Mouse (Mus musculus) 3134 (cell line): ENCODE measurements around the gene Lrpprc.
A peak's percentile ranks its signal among the peaks of the same experiment; 100 is the strongest.

Source experiments
- DNase-seq: peaks from one replicate; pipeline ENCODE4 v3.0.0-alpha.2; 2011; ENCODE audit warnings: low spot score; ENCODE audit not compliant: insufficient read length; ENCODE audit errors: extremely low read depth

The Lrpprc gene

DNA sequence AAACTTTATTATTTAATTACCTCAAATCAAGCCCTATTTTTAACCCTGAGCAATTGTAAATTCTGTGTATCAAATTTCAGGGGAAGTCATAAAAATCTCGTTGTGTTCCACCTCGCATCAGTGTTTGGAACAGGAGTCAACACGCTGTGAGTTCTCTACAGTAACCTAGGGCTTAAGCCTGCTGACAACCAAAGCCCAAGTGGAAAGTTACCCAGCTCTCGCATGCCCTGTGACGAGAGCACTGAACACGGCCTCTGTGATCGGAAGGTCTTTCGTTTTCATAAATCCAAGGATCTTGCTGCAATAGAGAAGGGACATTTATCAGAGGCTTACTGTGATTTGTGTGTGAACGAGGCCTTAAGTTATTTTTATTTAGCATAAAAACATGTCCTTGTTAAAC, 18.7 kb downstream of the Lrpprc start:
- DNase-seq: no peak

DNA sequence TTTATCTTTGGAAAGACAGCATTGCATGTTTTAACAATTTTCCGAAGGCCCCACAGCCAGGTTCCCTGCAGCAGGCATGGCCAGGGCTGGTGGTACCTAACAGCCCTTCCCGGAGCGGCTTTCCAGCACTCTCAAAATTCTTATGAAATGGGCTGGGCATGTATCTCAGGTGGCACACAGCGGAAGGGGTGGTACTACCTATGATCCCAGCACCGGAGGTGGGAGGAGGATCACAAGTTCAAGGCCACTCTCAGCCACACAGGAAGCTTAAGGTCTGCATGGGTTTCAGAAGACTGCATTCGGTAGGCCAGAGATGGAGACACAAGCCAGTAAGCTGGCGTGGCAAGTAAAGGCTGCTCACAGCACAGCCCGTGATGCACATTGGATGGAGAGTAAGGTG, 31.6 kb downstream of the Lrpprc start:
- no peak for DNase-seq

- no peak for DNase-seq
These were observed 32.2 kb downstream of the Lrpprc start for GRCm38 (mm10) chr17:84758374-84758773.

DNA sequence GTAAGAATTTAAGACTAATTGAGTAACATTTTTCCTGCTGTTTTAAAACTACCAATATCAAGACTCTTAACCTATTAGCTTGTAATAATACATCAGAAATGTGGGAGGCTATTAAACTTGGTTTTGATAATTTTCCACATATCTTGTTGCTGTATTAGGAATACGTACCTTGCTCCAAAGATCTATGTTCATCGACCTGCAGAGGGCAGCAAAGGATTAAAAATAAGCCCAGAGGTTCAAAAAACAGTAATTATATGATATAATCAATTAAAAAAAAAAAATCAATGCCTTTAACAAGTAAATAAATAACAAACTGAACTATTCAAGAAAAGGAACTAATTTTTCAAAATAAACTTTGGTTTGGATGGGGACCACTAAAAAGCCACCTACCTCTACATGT, 34.5 kb downstream of the Lrpprc start:
- no peak for DNase-seq

GRCm38 (mm10) chr17:84753489-84753888, 37.1 kb downstream of the Lrpprc start:
- DNase-seq: no peak

DNA sequence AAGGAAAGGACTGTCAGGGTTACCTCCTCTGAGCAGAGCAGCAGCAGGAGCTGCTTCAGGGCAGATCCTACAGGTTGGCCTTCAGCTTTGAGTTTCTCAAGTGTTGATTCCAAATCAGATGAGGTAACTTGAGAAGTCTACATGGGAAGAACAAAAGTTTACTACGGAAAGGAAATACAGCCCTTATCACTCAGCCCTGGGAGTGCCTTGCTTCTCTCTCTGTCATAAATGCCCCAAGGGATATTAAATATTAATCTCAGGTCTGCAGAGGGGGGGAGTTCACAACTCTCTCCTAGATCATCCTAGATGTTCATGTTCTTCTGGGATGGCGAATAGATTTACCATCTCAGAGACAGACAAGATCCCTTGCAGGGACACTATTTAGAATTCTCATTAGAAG, 38.3 kb downstream of the Lrpprc start:
- no peak for DNase-seq

GRCm38 (mm10) chr17:84751630-84752191, 38.9 kb downstream of the Lrpprc start:
- DNase-seq: no peak

DNA sequence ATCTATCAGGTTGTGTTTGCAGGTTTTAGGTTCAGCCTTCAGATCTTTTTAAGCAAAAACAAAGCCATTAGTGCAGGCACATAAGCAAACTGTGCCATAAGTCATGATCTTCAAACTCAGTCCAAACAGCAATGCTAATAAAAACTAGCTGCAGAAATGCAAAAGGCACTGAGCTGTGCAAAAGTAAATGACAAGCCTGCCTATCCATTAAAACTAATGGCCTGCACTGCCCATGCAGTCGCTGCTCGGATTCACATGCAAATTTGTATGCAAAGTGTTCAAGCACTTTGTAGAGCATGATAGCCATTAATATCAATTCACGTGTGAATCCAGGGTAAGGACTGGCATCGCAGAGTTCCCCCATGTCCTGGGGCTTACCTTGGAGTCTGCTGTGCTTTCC, 40.5 kb downstream of the Lrpprc start:
- DNase-seq: no peak

DNA sequence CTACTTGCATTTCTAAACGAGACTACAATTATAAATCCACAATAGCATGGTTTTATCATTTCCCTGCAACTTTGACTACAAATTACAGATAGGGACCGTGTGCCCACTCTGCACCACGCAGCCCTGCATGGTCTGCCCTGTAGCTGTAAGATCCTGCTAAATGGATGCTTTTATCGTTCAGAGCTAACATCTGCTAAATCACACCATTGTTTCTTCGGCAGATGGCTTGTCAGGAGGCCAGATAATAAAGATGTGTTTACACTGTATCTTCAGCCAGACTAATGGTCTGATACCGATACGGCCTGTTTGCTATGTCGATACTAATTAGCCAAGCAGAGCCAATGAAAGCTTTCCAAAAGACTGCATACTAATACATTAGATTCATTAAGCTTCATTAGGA, 41.3 kb downstream of the Lrpprc start:
- DNase-seq: no peak

DNA sequence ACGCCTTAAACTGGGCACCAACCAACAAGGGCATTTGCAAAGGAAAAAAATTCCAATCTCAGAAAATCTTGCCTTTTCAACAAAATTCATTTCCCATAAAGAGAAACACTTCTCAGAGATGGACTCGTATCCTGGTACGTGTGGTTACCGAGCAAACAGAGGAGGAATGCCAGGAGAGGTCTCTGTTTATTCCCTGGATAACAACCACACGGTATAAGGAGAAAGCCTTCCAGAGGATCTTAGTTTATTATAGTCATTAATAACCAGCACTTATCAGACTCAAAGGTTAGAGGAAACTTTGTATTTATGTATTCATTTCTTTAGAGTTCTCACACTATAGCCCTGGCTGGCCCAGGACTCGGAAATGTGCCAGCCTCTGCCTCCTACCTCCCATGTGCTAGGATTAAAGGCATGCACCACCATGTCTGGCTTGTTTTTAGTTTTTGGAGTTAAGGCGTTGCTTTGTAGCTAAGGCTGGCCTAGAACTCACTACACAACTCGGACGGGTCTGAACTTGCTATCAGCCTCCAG, 42.4 kb downstream of the Lrpprc start:
- DNase-seq: no peak

DNA sequence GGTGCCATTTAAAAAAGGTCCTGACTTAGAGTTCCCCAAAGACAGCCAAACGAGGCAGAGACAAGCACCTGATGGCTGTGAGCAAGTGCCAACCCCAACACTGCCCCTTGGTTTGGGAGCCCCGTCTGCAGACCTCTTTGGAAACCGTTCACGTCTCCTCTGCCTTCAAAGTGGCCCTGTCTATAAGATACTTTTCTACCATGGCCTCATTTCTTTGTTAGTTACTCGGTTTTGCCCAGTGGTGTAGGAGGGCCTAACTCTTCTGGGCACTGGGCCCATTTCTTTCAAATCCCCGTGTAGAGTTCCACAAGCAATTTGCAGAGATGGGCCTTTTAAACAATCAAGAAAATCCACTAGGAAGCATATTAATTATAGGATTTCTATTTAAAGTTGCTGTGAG, 43.4 kb downstream of the Lrpprc start:
- no peak for DNase-seq

DNA sequence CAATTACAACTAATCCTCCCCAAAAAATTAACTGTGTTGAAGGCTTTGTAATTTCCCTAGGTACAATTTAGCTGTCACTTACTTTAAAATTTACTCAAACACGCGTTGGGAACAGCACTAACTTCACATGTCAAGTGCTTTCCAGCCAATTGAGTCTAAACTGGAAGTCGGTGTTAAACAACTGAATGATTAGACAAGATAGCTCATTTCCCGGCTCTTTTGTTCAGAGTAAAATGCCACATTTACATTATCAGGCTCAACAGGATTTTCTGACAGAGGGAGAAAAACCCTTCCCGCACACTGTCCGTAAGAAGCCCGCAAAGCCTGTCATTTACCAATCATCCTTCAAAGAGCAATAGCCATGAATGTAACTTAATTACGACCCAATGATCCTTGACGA, 45.6 kb downstream of the Lrpprc start:
- no peak for DNase-seq

DNA sequence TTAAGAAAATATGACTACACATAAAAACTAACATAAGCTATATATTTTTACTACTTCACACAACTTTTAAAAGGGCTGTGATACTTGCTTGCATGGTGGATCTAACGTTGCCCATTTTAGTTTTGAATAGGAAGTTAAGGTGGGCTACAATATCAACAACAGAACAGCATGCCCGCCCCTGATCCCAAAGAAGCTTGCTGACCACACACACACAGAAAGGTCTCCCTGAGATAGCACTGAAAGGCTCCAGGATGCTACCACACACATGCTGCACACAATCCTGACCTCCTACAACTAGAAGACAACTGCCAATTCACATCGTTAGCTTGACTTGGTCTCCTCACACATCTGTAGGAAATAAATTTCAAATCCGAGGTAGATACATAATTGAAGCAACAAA, 46.3 kb downstream of the Lrpprc start:
- no peak for DNase-seq

- DNase-seq: no peak
These were observed 52.4 kb downstream of the Lrpprc start for GRCm38 (mm10) chr17:84738073-84738797.

GRCm38 (mm10) chr17:84736719-84737118, 53.9 kb downstream of the Lrpprc start:
- no peak for DNase-seq

GRCm38 (mm10) chr17:84732612-84733011, 58.0 kb downstream of the Lrpprc start:
- DNase-seq: peak; percentile 7

- no peak for DNase-seq
These were observed 59.2 kb downstream of the Lrpprc start for GRCm38 (mm10) chr17:84731361-84731760.

- DNase-seq: no peak
These were observed 61.4 kb downstream of the Lrpprc start for GRCm38 (mm10) chr17:84729140-84729539.

DNA sequence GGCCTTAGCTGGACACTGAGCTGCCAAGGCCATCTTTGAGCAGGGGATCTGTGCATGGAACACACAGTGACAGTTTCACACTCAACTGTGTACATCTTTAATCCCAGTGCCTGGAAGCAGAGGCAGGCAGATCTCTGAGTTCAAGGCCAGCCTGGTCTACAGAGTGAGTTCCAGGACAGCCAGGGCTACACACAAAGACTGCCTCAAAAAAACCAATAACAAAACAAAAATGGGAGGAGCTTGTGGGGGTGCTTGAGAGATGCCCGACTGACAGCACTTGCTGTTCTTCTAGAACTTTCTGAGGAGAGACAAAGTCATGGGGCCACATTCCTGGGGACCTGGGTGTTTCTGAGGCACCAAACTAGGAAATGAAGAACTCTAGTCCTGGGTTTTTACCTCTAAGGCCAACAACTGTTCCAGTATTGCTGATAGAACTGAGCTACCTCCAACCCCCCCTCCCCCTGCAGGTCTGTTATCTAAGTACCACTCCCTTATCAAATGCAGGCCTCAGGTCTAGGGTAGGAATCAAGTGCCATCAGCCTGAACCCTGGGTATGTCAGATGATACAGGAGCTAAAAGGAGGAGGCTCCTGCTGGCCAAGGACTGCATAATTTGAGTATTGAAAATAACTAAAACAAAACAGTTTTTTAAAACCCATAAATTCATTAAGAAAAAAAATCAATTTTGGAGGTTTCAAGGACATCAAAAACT, 62.2 kb downstream of the Lrpprc start:
- no peak for DNase-seq

GRCm38 (mm10) chr17:84725163-84725562, 65.4 kb downstream of the Lrpprc start:
- no peak for DNase-seq

- DNase-seq: no peak
These were observed 66.6 kb downstream of the Lrpprc start for GRCm38 (mm10) chr17:84724028-84724427.

DNA sequence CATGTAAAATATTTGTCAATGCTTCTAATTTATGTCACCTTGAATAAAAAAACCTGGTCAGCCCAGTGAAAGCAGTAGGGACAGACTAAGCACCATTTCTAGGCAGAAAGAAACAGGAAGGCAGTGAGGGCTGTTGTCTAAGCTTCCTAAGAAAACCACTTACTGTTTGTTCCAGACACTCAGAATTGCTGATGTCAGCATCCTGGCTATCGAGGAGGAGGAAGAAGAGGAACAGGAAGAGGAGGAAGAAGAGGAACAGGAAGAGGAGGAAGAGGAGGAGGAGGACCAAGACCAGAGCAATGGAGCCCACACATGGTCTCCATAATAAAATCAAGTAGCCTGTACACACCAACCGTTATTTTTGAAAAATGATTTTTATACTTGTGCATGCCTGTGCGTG, 71.5 kb downstream of the Lrpprc start:
- DNase-seq: no peak
